Mouse (Mus musculus): ENCODE results near the gene Olfml2a.

DNA sequence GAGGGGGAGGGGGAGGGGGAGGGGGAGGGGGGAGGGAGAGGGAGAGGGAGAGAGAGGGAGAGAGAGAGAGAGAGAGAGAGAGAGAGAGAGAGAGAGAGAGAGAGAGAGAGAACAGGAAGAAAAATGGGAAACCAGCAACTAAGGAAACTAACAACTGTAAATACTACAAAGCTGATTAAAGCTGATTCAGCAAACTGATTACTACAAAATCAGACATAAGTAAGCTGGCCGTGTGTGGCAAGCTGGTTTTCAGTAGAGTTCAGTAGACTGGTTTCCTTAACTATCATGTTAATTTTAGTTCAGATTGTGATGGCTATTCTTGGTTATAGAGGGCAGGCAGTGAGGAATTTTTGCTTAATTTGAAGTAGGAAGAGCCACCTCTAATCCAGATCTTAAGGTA, 23.2 kb upstream of the Olfml2a start:
- TF ChIP-seq EP300 (IDR thresholded peaks at IDR 0.05; ENCODE audit: low read depth): no peak
- no peak for TF ChIP-seq CTCF (IDR thresholded peaks at IDR 0.05; ENCODE audit: low read depth)
